Mouse (Mus musculus) small intestine, adult 2 months (tissue): ENCODE data around the gene A130010J15Rik. TPM values are rescaled to one million over a fixed set of nuclear protein-coding genes. Genes with fewer than 3 reads are reported as not detected.

Experiments used
- H3K27ac ChIP-seq: fragments of 200-500 bp; 2 replicates; pipeline ENCODE4 v1.5.1; 2012; ENCODE audit warnings: low read depth, low read length, control low read depth, inconsistent platforms; ENCODE audit not compliant: insufficient read depth
- H3K27me3 ChIP-seq: fragments of 200-500 bp; 2 replicates; pipeline ENCODE4 v1.6.1; 2012; ENCODE audit warnings: mild to moderate bottlenecking, moderate library complexity, low read length, inconsistent platforms; ENCODE audit not compliant: control insufficient read depth, insufficient read depth
- H3K36me3 ChIP-seq: fragments of 200-500 bp; 2 replicates; pipeline ENCODE4 v1.6.1; 2012; ENCODE audit warnings: mild to moderate bottlenecking, low read length, control low read depth, inconsistent platforms; ENCODE audit not compliant: control insufficient read depth, insufficient read depth
- H3K4me1 ChIP-seq: fragments of 200-500 bp; 2 replicates; pipeline ENCODE4 v1.6.1; 2012; ENCODE audit warnings: low read length, inconsistent platforms, mixed read lengths; ENCODE audit not compliant: control insufficient read depth, insufficient read depth, insufficient read length
- H3K4me3 ChIP-seq: fragments of 200-500 bp; 2 replicates; pipeline ENCODE4 v1.5.1; 2012; ENCODE audit warnings: low read depth, mild to moderate bottlenecking, control low read depth, inconsistent platforms, low read length, moderate library complexity
- CTCF ChIP-seq: fragments of 200-500 bp; IDR thresholded peaks from 2 replicates; pipeline ENCODE4 v1.5.1; 2012; ENCODE audit warnings: low read depth, mild to moderate bottlenecking, control low read depth, inconsistent platforms, low read length, moderate library complexity, mixed read lengths; ENCODE audit not compliant: insufficient replicate concordance, insufficient read length; ENCODE audit errors: extremely low read depth
- POLR2A ChIP-seq: fragments of 200-500 bp; IDR thresholded peaks from 2 replicates; pipeline ENCODE4 v1.6.1; 2012; ENCODE audit warnings: low read depth, mild to moderate bottlenecking, control low read depth, inconsistent platforms, low read length, moderate library complexity
- WGBS: fragments of 180-500 bp; shearing (Covaris S2); methylation state at CpG from one replicate; pipeline ENCODE4 v1.1.7; 2018; 5-methylcytosine and 5-hydroxymethylcytosine counted together
- polyA plus RNA-seq: library from polyadenylated mRNA; depleted of rRNA; stranded (reverse); fragments of >200 nt; gene quantifications from 2 replicates; pipeline ENCODE4 v1.2.3, GENCODE M21; 2012; rRNA removed

The A130010J15Rik gene
- polyA plus RNA-seq, 1 experiment = 2.0 TPM

GRCm38 (mm10) chr1:193211371-193211770 lies 43.5 kb downstream of the A130010J15Rik start:
- WGBS = 67% methylated on average over 5 of the region's 5 CpGs
- Histone ChIP-seq H3K36me3 (no peaks in the 10 kb centered on the region), H3K27me3 (no peaks in the 10 kb centered on the region), H3K4me1 (no peaks in the 10 kb centered on the region), H3K4me3 (no peak overlapping the region), H3K27ac (no peak overlapping the region)
- TF ChIP-seq POLR2A (no peak), CTCF (no peak)

- Histone ChIP-seq H3K36me3 (no peaks in the 10 kb centered on the region), H3K27ac (no peak overlapping the region), H3K4me3 (no peak overlapping the region), H3K27me3 (no peaks in the 10 kb centered on the region), H3K4me1 (no peaks in the 10 kb centered on the region)
- no peak for TF ChIP-seq POLR2A
- 75% methylated on average over 5 of the region's 5 CpGs for WGBS
Observed at GRCm38 (mm10) chr1:193214053-193214452, 46.2 kb downstream of the A130010J15Rik start.

DNA sequence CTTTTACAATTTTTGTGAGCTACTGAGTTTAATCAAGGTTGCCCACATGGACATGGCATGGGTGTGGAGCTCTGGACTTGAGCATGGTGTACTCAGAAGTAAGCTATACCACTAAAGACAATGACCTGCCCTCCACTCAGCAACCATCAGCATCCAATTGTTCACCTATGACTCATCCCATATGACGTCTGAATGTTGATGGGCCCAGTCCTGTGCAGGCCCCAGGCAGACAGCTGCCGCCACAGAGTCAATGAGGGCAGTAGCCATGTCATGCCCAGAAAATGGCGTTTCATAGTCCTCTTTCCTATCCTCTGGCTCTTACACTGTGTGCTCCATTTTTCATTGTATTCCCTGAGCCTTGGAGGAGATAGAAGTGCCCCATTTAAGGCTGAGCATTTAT lies 48.2 kb downstream of the A130010J15Rik start:
- Histone ChIP-seq H3K36me3 (no peaks in the 10 kb centered on the region), H3K4me3 (no peak overlapping the region), H3K27me3 (no peaks in the 10 kb centered on the region), H3K27ac (no peak overlapping the region), H3K4me1 (no peaks in the 10 kb centered on the region)
- TF ChIP-seq CTCF (no peak), POLR2A (no peak)
- WGBS = 72% methylated on average over 3 of the region's 3 CpGs

GRCm38 (mm10) chr1:193220408-193220807 lies 52.6 kb downstream of the A130010J15Rik start:
- Histone ChIP-seq H3K4me1 (no peaks in the 10 kb centered on the region), H3K36me3 (no peaks in the 10 kb centered on the region), H3K4me3 (no peak overlapping the region), H3K27me3 (no peaks in the 10 kb centered on the region), H3K27ac (no peak overlapping the region)
- WGBS = 77% methylated on average over 5 of the region's 5 CpGs
- TF ChIP-seq POLR2A = no peak
- no peak for TF ChIP-seq CTCF

- Histone ChIP-seq H3K4me1 (0 out of 2 replicates have a peak, but pooled peaks cover 2% of the 10 kb centered on the region), H3K4me3 (no peak overlapping the region), H3K27me3 (no peaks in the 10 kb centered on the region), H3K36me3 (no peaks in the 10 kb centered on the region), H3K27ac (no peak overlapping the region)
- no peak for TF ChIP-seq POLR2A
- no peak for TF ChIP-seq CTCF
- WGBS = 70% methylated on average over 3 of the region's 3 CpGs
Observed at GRCm38 (mm10) chr1:193225531-193225930, 57.7 kb downstream of the A130010J15Rik start.

- Histone ChIP-seq H3K36me3 (no peaks in the 10 kb centered on the region), H3K4me3 (no peak overlapping the region), H3K4me1 (0 out of 2 replicates have a peak, but pooled peaks cover 2% of the 10 kb centered on the region), H3K27me3 (no peaks in the 10 kb centered on the region), H3K27ac (no peak overlapping the region)
- WGBS = 71% methylated on average over 4 of the region's 4 CpGs
- no peak for TF ChIP-seq CTCF
- TF ChIP-seq POLR2A = no peak
Observed at GRCm38 (mm10) chr1:193226114-193226513, 58.3 kb downstream of the A130010J15Rik start.

DNA sequence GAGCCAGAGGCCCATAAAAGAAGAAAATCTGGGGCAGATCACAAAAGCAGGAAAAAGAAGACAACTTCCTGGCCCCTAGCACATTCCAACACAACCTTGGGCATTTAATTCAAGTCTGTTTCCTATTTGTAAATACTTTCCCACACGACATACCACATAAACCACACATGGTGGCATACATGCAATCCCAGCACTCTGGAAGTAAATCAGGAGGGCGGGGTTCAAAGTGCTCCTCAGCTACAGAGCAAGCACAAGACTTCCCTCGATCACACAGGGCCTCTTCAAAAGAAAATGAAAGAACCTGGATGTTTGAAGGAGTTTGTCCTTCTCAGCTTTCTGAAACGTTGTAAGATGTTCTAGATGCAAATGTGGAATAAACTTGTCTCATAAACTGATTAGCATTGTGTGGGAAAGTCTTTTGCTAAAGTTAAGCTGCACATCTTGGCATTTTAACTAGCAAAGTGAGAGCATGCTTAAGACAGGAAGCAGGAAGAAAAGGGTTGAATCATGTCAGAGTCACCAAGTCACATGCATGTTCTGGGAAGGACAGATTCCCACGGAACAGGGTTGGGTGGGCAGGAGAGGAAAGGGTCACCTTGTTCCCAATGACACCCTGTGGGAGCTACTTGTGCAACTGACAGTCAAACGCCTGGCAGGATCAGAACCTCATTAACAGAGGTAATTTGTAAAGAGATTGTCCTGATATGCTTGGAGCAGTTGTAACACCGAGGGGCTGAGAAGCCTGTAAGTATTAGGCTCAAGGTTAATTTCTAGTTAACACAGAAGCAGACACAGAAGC lies 59.1 kb downstream of the A130010J15Rik start:
- 0 out of 2 replicates have a peak, but pooled peaks cover 2% of the 10 kb centered on the region for H3K4me1 ChIP-seq
- no peak overlapping the region for H3K27ac ChIP-seq
- H3K36me3 ChIP-seq = no peaks in the 10 kb centered on the region
- no peak overlapping the region for H3K4me3 ChIP-seq
- 23% methylated on average over 7 of the region's 7 CpGs for whole genome bisulfite sequencing
- TF ChIP-seq CTCF (no peak), POLR2A (no peak)
- H3K27me3 ChIP-seq = no peaks in the 10 kb centered on the region

Other genes with a start within 250 kb of the A130010J15Rik start
- 0.01 and 0.05 TPM in 2 replicates for gene Syt14, start 132.3 kb upstream of the A130010J15Rik start, polyA plus RNA-seq
- 3.1 and 5.5 TPM in 2 replicates for gene Diexf, start 37.8 kb upstream of the A130010J15Rik start, polyA plus RNA-seq
- 43.4 and 141 TPM in 2 replicates for gene Irf6, start 14.9 kb upstream of the A130010J15Rik start, polyA plus RNA-seq
- gene Traf3ip3, start 33.7 kb downstream of the A130010J15Rik start, polyA plus RNA-seq = 2.6 and 4.6 TPM in 2 replicates
- gene Lamb3, start 39.7 kb downstream of the A130010J15Rik start, polyA plus RNA-seq = 13.9 and 21.7 TPM in 2 replicates
- 3.1 and 3.3 TPM in 2 replicates for gene Hsd11b1, start 96.0 kb downstream of the A130010J15Rik start, polyA plus RNA-seq
- gene G0s2, start 105.2 kb downstream of the A130010J15Rik start, polyA plus RNA-seq = 14.2 and 22.5 TPM in 2 replicates
- 0.30 and 0.41 TPM in 2 replicates for gene Camk1g, start 202.3 kb downstream of the A130010J15Rik start, polyA plus RNA-seq